Mouse (Mus musculus): ENCODE measurements around the gene Ptprr.

The Ptprr gene

GRCm38 (mm10) chr10:116196596-116197415 lies 178.8 kb downstream of the Ptprr start:
- DNase-seq (ENCODE audit: low spot score in 2 of 2), result no peak

- peak in 1 of 2 experiments; percentile 27 for DNase-seq (ENCODE audit: low spot score in 2 of 2)
Observed at GRCm38 (mm10) chr10:116197416-116197939, 179.5 kb downstream of the Ptprr start.

GRCm38 (mm10) chr10:116199035-116199434 lies 181.0 kb downstream of the Ptprr start:
- peak in 1 of 2 experiments; percentile 6 for DNase-seq (ENCODE audit: low spot score in 2 of 2)

- no peak for DNase-seq (ENCODE audit: low spot score in 2 of 2)
Observed at GRCm38 (mm10) chr10:116201542-116201941, 183.5 kb downstream of the Ptprr start.

- DNase-seq (ENCODE audit: low spot score in 2 of 2), result no peak
Observed at GRCm38 (mm10) chr10:116205580-116206358, 187.8 kb downstream of the Ptprr start.

GRCm38 (mm10) chr10:116206449-116206848 lies 188.4 kb downstream of the Ptprr start:
- no peak for DNase-seq (ENCODE audit: low spot score in 2 of 2)

GRCm38 (mm10) chr10:116207987-116208726 lies 190.1 kb downstream of the Ptprr start:
- peak in 1 of 2 experiments; percentile 33 for DNase-seq (ENCODE audit: low spot score in 2 of 2)

GRCm38 (mm10) chr10:116208727-116209115 lies 190.7 kb downstream of the Ptprr start:
- DNase-seq (ENCODE audit: low spot score in 2 of 2), result no peak

- DNase-seq (ENCODE audit: low spot score in 2 of 2), result no peak
Observed at GRCm38 (mm10) chr10:116212127-116212526, 194.1 kb downstream of the Ptprr start.

- no peak for DNase-seq (ENCODE audit: low spot score in 2 of 2)
Observed at GRCm38 (mm10) chr10:116220336-116221118, 202.5 kb downstream of the Ptprr start.

GRCm38 (mm10) chr10:116235299-116235698 lies 217.3 kb downstream of the Ptprr start:
- DNase-seq (ENCODE audit: low spot score in 2 of 2), result no peak

- no peak for DNase-seq (ENCODE audit: low spot score in 2 of 2)
Observed at GRCm38 (mm10) chr10:116242200-116242599, 224.2 kb downstream of the Ptprr start.

GRCm38 (mm10) chr10:116243373-116243772 lies 225.4 kb downstream of the Ptprr start:
- no peak for DNase-seq (ENCODE audit: low spot score in 2 of 2)

- DNase-seq (ENCODE audit: low spot score in 2 of 2), result no peak
Observed at GRCm38 (mm10) chr10:116245632-116246031, 227.6 kb downstream of the Ptprr start.

- no peak for DNase-seq (ENCODE audit: low spot score in 2 of 2)
Observed at GRCm38 (mm10) chr10:116252668-116253067, 234.7 kb downstream of the Ptprr start.

GRCm38 (mm10) chr10:116253972-116254371 lies 236.0 kb downstream of the Ptprr start:
- DNase-seq (ENCODE audit: low spot score in 2 of 2), result no peak

GRCm38 (mm10) chr10:116259298-116259697 lies 241.3 kb downstream of the Ptprr start:
- no peak for DNase-seq (ENCODE audit: low spot score in 2 of 2)

- DNase-seq (ENCODE audit: low spot score in 2 of 2), result no peak
Observed at GRCm38 (mm10) chr10:116260658-116261433, 242.8 kb downstream of the Ptprr start.

- DNase-seq (ENCODE audit: low spot score in 2 of 2), result no peak
Observed at GRCm38 (mm10) chr10:116261559-116261958, 243.5 kb downstream of the Ptprr start.

GRCm38 (mm10) chr10:116264521-116264920 lies 246.5 kb downstream of the Ptprr start:
- no peak for DNase-seq (ENCODE audit: low spot score in 2 of 2)
